Mouse (Mus musculus): Measurements from ENCODE around the gene Qpct. TPM values are rescaled to one million over a fixed set of nuclear protein-coding genes. Genes with fewer than 3 reads are reported as not detected.

Qpct gene
- polyA plus RNA-seq, 2 experiments, result 5.1 to 8.8 TPM

GRCm38 (mm10) chr17:79069019-79069418 is 17.3 kb downstream of the Qpct start:
- Histone ChIP-seq H3K4me2 (replicated peaks; ENCODE audit: low read depth, low read length, severe bottlenecking) (0 out of 2 replicates have a peak overlapping the region, but pooled peaks have one; percentile 13), H3K4me3 (replicated peaks; ENCODE audit: low read length) (no peak overlapping the region), H3K36me3 (ENCODE audit: control insufficient read depth, insufficient read depth, low read length) (no peaks in the 10 kb centered on the region), H3K9ac (ENCODE audit: low read depth, low read length, severe bottlenecking) (no peak overlapping the region), H3K27me3 (ENCODE audit: control insufficient read depth, insufficient read depth, low read length) (no peaks in the 10 kb centered on the region), H3K9me3 (ENCODE audit: control insufficient read depth, low read length) (no peaks in the 10 kb centered on the region), H3K4me1 (ENCODE audit: control insufficient read depth, insufficient read depth, low read length) (peaks cover 8% of the 10 kb centered on the region; the same call in 1 of the 2 replicates), H3K27ac (replicated peaks; ENCODE audit: low read depth, low read length) (peak overlapping the region; percentile 72)
- 33% methylated on average over 4 of the region's 4 CpGs for WGBS
- TF ChIP-seq POLR2A (IDR thresholded peaks at IDR 0.05; ENCODE audit: borderline replicate concordance, extremely low read depth, insufficient read depth, insufficient read length), result no peak
- ATAC-seq (ENCODE audit: low FRiP score, low read depth) (peak; percentile 87), DNase-seq (ENCODE audit: low spot score) (no peak)

DNA sequence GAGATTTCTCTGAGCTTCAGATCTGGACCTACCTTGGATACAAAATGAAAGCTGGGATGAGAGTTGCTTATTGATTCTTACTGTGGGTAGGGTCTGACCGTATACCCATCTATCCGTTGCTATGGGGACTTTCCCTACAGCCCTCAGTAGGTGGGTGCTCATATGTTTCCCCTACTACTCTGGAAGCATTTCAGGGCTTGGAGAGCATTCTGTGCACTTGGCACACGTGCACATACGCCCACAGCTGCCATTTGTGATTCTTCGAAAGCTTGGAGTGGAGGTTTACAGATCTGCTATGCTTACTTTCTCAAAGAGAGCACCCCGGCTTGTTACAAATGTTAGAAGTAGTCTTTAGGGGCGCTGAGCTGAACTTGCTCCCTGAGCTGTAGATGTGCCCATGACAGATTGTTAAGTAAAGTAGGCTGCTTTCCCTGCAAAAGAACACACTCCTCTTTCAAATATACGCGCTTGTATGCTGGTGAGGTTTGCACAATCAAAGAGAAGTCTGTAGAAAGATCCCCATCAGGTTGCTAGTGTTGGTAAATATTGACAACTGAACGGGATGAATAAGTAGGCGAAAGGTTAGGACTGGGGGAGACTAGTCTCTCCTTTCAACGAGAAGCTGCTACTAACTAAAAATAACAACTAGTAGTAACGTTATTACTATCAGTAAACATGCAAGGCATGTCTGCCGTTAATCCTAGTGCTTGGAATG is 18.2 kb downstream of the Qpct start:
- ATAC-seq (ENCODE audit: low FRiP score, low read depth) (no peak), DNase-seq (ENCODE audit: low spot score) (no peak)
- Histone ChIP-seq H3K4me2 (replicated peaks; ENCODE audit: low read depth, low read length, severe bottlenecking) (no peak overlapping the region), H3K27ac (replicated peaks; ENCODE audit: low read depth, low read length) (no peak overlapping the region), H3K9me3 (ENCODE audit: control insufficient read depth, low read length) (no peaks in the 10 kb centered on the region), H3K9ac (ENCODE audit: low read depth, low read length, severe bottlenecking) (no peak overlapping the region), H3K4me1 (ENCODE audit: control insufficient read depth, insufficient read depth, low read length) (peaks cover 8% of the 10 kb centered on the region; the same call in 1 of the 2 replicates), H3K4me3 (replicated peaks; ENCODE audit: low read length) (no peak overlapping the region), H3K27me3 (ENCODE audit: control insufficient read depth, insufficient read depth, low read length) (no peaks in the 10 kb centered on the region), H3K36me3 (ENCODE audit: control insufficient read depth, insufficient read depth, low read length) (no peaks in the 10 kb centered on the region)
- 85% methylated on average over 14 of the region's 14 CpGs for WGBS
- no peak for TF ChIP-seq POLR2A (IDR thresholded peaks at IDR 0.05; ENCODE audit: borderline replicate concordance, extremely low read depth, insufficient read depth, insufficient read length)

GRCm38 (mm10) chr17:79071951-79072350 is 20.2 kb downstream of the Qpct start:
- no peaks in the 10 kb centered on the region for H3K27me3 ChIP-seq (ENCODE audit: control insufficient read depth, insufficient read depth, low read length)
- WGBS, result 61% methylated on average over 11 of the region's 11 CpGs

GRCm38 (mm10) chr17:79076974-79077847 is 25.5 kb downstream of the Qpct start:
- Histone ChIP-seq H3K9ac (ENCODE audit: low read depth, low read length, severe bottlenecking) (no peak overlapping the region), H3K4me3 (replicated peaks; ENCODE audit: low read length) (no peak overlapping the region), H3K4me2 (replicated peaks; ENCODE audit: low read depth, low read length, severe bottlenecking) (no peak overlapping the region), H3K9me3 (ENCODE audit: control insufficient read depth, low read length) (no peaks in the 10 kb centered on the region), H3K36me3 (ENCODE audit: control insufficient read depth, insufficient read depth, low read length) (no peaks in the 10 kb centered on the region), H3K4me1 (ENCODE audit: control insufficient read depth, insufficient read depth, low read length) (no peaks in the 10 kb centered on the region), H3K27me3 (ENCODE audit: control insufficient read depth, insufficient read depth, low read length) (no peaks in the 10 kb centered on the region), H3K27ac (replicated peaks; ENCODE audit: low read depth, low read length) (no peak overlapping the region)
- no peak for TF ChIP-seq POLR2A (IDR thresholded peaks at IDR 0.05; ENCODE audit: borderline replicate concordance, extremely low read depth, insufficient read depth, insufficient read length)
- no peak for ATAC-seq (ENCODE audit: low FRiP score, low read depth)
- WGBS, result 68% methylated on average over 8 of the region's 8 CpGs
- DNase-seq (ENCODE audit: low spot score), result peak; percentile 55

More at GRCm38 (mm10) chr17:79071951-79072350, 20.2 kb downstream of the Qpct start:
- H3K27ac ChIP-seq (replicated peaks; ENCODE audit: low read depth, low read length), result no peak overlapping the region
- TF ChIP-seq POLR2A (IDR thresholded peaks at IDR 0.05; ENCODE audit: borderline replicate concordance, extremely low read depth, insufficient read depth, insufficient read length), result no peak
- DNase-seq (ENCODE audit: low spot score), result no peak
- H3K9me3 ChIP-seq (ENCODE audit: control insufficient read depth, low read length), result no peaks in the 10 kb centered on the region
- H3K4me2 ChIP-seq (replicated peaks; ENCODE audit: low read depth, low read length, severe bottlenecking), result no peak overlapping the region
- H3K4me3 ChIP-seq (replicated peaks; ENCODE audit: low read length), result no peak overlapping the region
- no peaks in the 10 kb centered on the region for H3K36me3 ChIP-seq (ENCODE audit: control insufficient read depth, insufficient read depth, low read length)
- peaks cover 8% of the 10 kb centered on the region; the same call in 1 of the 2 replicates for H3K4me1 ChIP-seq (ENCODE audit: control insufficient read depth, insufficient read depth, low read length)
- ATAC-seq (ENCODE audit: low FRiP score, low read depth), result no peak
- no peak overlapping the region for H3K9ac ChIP-seq (ENCODE audit: low read depth, low read length, severe bottlenecking)

- TF ChIP-seq POLR2A (IDR thresholded peaks at IDR 0.05; ENCODE audit: borderline replicate concordance, extremely low read depth, insufficient read depth, insufficient read length), result no peak
- no peak overlapping the region for H3K27ac ChIP-seq (replicated peaks; ENCODE audit: low read depth, low read length)
- H3K9ac ChIP-seq (ENCODE audit: low read depth, low read length, severe bottlenecking), result no peak overlapping the region
- H3K4me1 ChIP-seq (ENCODE audit: control insufficient read depth, insufficient read depth, low read length), result no peaks in the 10 kb centered on the region
- no peak overlapping the region for H3K4me2 ChIP-seq (replicated peaks; ENCODE audit: low read depth, low read length, severe bottlenecking)
- no peak for DNase-seq (ENCODE audit: low spot score)
- H3K36me3 ChIP-seq (ENCODE audit: control insufficient read depth, insufficient read depth, low read length), result no peaks in the 10 kb centered on the region
- WGBS, result 88% methylated on average over 1 of the region's 1 CpGs
- H3K4me3 ChIP-seq (replicated peaks; ENCODE audit: low read length), result no peak overlapping the region
- no peaks in the 10 kb centered on the region for H3K27me3 ChIP-seq (ENCODE audit: control insufficient read depth, insufficient read depth, low read length)
- no peaks in the 10 kb centered on the region for H3K9me3 ChIP-seq (ENCODE audit: control insufficient read depth, low read length)
- ATAC-seq (ENCODE audit: low FRiP score, low read depth), result no peak
Observed at GRCm38 (mm10) chr17:79077848-79078146, 26.1 kb downstream of the Qpct start.

All from limb, embryonic 14.5 days (tissue).